Mouse (Mus musculus): ENCODE data around the gene Atp13a3. TPM values are rescaled to one million over a fixed set of nuclear protein-coding genes. Genes with fewer than 3 reads are reported as not detected.
A peak's percentile ranks its signal among the peaks of the same experiment; 100 is the strongest.
"Not testable (repeated sequence)": the region's sequence is repeated elsewhere in the genome, so short reads cannot be mapped to it uniquely, and the experiment has no call there.

The Atp13a3 gene
- total RNA-seq, 2 experiments from 2014 or later: 63.7 to 72.4 TPM

- DNase-seq (ENCODE audit: low spot score in 2 of 2): peak; percentile 17 to 26
Measured at GRCm38 (mm10) chr16:30416284-30416683, 10.5 kb upstream of the Atp13a3 start.

GRCm38 (mm10) chr16:30412680-30413079 lies 6.9 kb upstream of the Atp13a3 start:
- no peak for DNase-seq (ENCODE audit: low spot score in 2 of 2)

- no peak for DNase-seq (ENCODE audit: low spot score in 2 of 2)
Measured at GRCm38 (mm10) chr16:30410914-30411313, 5.1 kb upstream of the Atp13a3 start.

GRCm38 (mm10) chr16:30407513-30407912 lies 1.7 kb upstream of the Atp13a3 start:
- DNase-seq (ENCODE audit: low spot score in 2 of 2): no peak

GRCm38 (mm10) chr16:30403528-30403927 lies 2.2 kb downstream of the Atp13a3 start:
- DNase-seq (ENCODE audit: low spot score in 2 of 2): no peak

- peak in 1 of 2 experiments; percentile 15 for DNase-seq (ENCODE audit: low spot score in 2 of 2)
Measured at GRCm38 (mm10) chr16:30397127-30398057, 8.4 kb downstream of the Atp13a3 start.

GRCm38 (mm10) chr16:30395136-30395535 lies 10.6 kb downstream of the Atp13a3 start:
- DNase-seq (ENCODE audit: low spot score in 2 of 2): no peak

GRCm38 (mm10) chr16:30390650-30391340 lies 15.0 kb downstream of the Atp13a3 start:
- DNase-seq (ENCODE audit: low spot score in 2 of 2): no peak

GRCm38 (mm10) chr16:30389831-30390649 lies 15.7 kb downstream of the Atp13a3 start:
- DNase-seq (ENCODE audit: low spot score in 2 of 2): no peak

GRCm38 (mm10) chr16:30389210-30389684 lies 16.5 kb downstream of the Atp13a3 start:
- DNase-seq (ENCODE audit: low spot score in 2 of 2): peak; percentile 19 to 44

GRCm38 (mm10) chr16:30388522-30389209 lies 17.1 kb downstream of the Atp13a3 start:
- peak; percentile 88 to 93 for DNase-seq (ENCODE audit: low spot score in 2 of 2)

GRCm38 (mm10) chr16:30387871-30388460 lies 17.8 kb downstream of the Atp13a3 start:
- DNase-seq (ENCODE audit: low spot score in 2 of 2): peak; percentile 36 to 49

GRCm38 (mm10) chr16:30386911-30387439 lies 18.8 kb downstream of the Atp13a3 start:
- DNase-seq (ENCODE audit: low spot score in 2 of 2): no peak

GRCm38 (mm10) chr16:30385531-30385930 lies 20.2 kb downstream of the Atp13a3 start:
- no peak for DNase-seq (ENCODE audit: low spot score in 2 of 2)

- DNase-seq (ENCODE audit: low spot score in 2 of 2): no peak
Measured at GRCm38 (mm10) chr16:30376237-30376636, 29.5 kb downstream of the Atp13a3 start.

GRCm38 (mm10) chr16:30374927-30375326 lies 30.8 kb downstream of the Atp13a3 start:
- no peak for DNase-seq (ENCODE audit: low spot score in 2 of 2)

- DNase-seq (ENCODE audit: low spot score in 2 of 2): peak; percentile 34 to 40
Measured at GRCm38 (mm10) chr16:30374266-30374665, 31.5 kb downstream of the Atp13a3 start.

GRCm38 (mm10) chr16:30373286-30373685 lies 32.5 kb downstream of the Atp13a3 start:
- not testable (repeated sequence) for DNase-seq (ENCODE audit: low spot score in 2 of 2)

GRCm38 (mm10) chr16:30367395-30367794 lies 38.4 kb downstream of the Atp13a3 start:
- DNase-seq (ENCODE audit: low spot score in 2 of 2): no peak

- no peak for DNase-seq (ENCODE audit: low spot score in 2 of 2)
Measured at GRCm38 (mm10) chr16:30364604-30365003, 41.2 kb downstream of the Atp13a3 start.

Measured in layer of hippocampus, postnatal 10 days (tissue).